Mouse (Mus musculus): Measurements from ENCODE around the gene Ikbke. TPM values are rescaled to one million over a fixed set of nuclear protein-coding genes. Genes with fewer than 3 reads are reported as not detected.

Ikbke gene
- polyA plus RNA-seq, 1 experiment from 2014 or later, result 2.9 TPM

GRCm38 (mm10) chr1:131317625-131318024 is 38.2 kb upstream of the Ikbke start:
- peaks cover 22% of the 10 kb centered on the region for H3K36me3 ChIP-seq (ENCODE audit: insufficient read depth, low read length)
- H3K4me2 ChIP-seq (replicated peaks; ENCODE audit: low read depth, low read length), result no peak overlapping the region
- no peak overlapping the region for H3K27ac ChIP-seq (ENCODE audit: low read length)
- no peaks in the 10 kb centered on the region for H3K27me3 ChIP-seq (replicated peaks; ENCODE audit: insufficient read depth, low read length)
- H3K4me3 ChIP-seq (ENCODE audit: low read depth, low read length), result no peak overlapping the region
- WGBS, result 65% methylated on average over 5 of the region's 5 CpGs
- DNase-seq (ENCODE audit: low spot score) (no peak), ATAC-seq (no peak)
- no peaks in the 10 kb centered on the region for H3K9me3 ChIP-seq (ENCODE audit: low read length)
- no peaks in the 10 kb centered on the region for H3K4me1 ChIP-seq (ENCODE audit: insufficient read depth, low read depth, low read length)
- H3K9ac ChIP-seq (replicated peaks; ENCODE audit: low read depth), result no peak overlapping the region
- TF ChIP-seq CTCF (IDR thresholded peaks at IDR 0.05) (no peak), EP300 (IDR thresholded peaks at IDR 0.05) (no peak)

- Histone ChIP-seq H3K9me3 (ENCODE audit: low read length) (no peaks in the 10 kb centered on the region), H3K4me1 (ENCODE audit: insufficient read depth, low read depth, low read length) (no peaks in the 10 kb centered on the region), H3K9ac (replicated peaks; ENCODE audit: low read depth) (no peak overlapping the region), H3K36me3 (ENCODE audit: insufficient read depth, low read length) (peaks cover 26% of the 10 kb centered on the region; the same call in 1 of the 2 replicates), H3K27me3 (replicated peaks; ENCODE audit: insufficient read depth, low read length) (no peaks in the 10 kb centered on the region), H3K4me3 (ENCODE audit: low read depth, low read length) (no peak overlapping the region), H3K4me2 (replicated peaks; ENCODE audit: low read depth, low read length) (no peak overlapping the region), H3K27ac (ENCODE audit: low read length) (no peak overlapping the region)
- DNase-seq (ENCODE audit: low spot score) (no peak), ATAC-seq (no peak)
- no peak for TF ChIP-seq EP300 (IDR thresholded peaks at IDR 0.05)
- no peak for TF ChIP-seq CTCF (IDR thresholded peaks at IDR 0.05)
- 92% methylated on average over 3 of the region's 3 CpGs for WGBS
Measured at GRCm38 (mm10) chr1:131311284-131311683, 31.9 kb upstream of the Ikbke start.

DNA sequence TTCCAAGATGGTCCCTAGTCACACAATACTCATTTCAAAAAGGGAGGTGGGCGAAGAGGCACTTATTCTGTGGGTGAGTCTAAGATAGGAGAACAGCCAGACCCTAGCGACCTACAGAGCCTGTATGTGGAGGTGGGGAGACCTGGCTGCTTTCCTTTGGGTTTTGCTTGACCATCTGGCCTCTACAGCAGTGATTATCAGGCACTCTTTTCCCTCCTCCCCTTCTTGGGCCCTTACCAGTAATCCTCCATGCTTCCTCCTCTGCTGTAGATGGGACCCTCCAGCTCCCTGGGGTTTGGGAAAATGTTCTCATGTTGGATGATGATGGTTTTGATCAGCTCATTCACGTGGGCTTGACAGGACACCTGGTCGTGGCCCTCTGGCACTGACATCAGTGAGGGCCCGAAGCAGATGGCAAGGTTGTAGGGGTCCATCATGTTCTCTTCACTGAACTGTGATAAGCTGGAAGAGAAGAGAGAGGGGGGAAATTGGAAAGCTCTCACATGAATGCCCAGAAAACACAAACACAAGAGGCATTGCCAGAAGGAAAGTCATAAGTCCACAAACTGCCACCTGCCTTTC is 30.9 kb upstream of the Ikbke start:
- DNase-seq (ENCODE audit: low spot score) (no peak), ATAC-seq (no peak)
- Histone ChIP-seq H3K27ac (ENCODE audit: low read length) (no peak overlapping the region), H3K4me1 (ENCODE audit: insufficient read depth, low read depth, low read length) (no peaks in the 10 kb centered on the region), H3K36me3 (ENCODE audit: insufficient read depth, low read length) (peaks cover 20% of the 10 kb centered on the region; the same call in 1 of the 2 replicates), H3K27me3 (replicated peaks; ENCODE audit: insufficient read depth, low read length) (no peaks in the 10 kb centered on the region), H3K9ac (replicated peaks; ENCODE audit: low read depth) (no peak overlapping the region), H3K4me3 (ENCODE audit: low read depth, low read length) (no peak overlapping the region), H3K9me3 (ENCODE audit: low read length) (no peaks in the 10 kb centered on the region), H3K4me2 (replicated peaks; ENCODE audit: low read depth, low read length) (no peak overlapping the region)
- 89% methylated on average over 5 of the region's 5 CpGs for WGBS
- TF ChIP-seq CTCF (IDR thresholded peaks at IDR 0.05) (no peak), EP300 (IDR thresholded peaks at IDR 0.05) (no peak)

DNA sequence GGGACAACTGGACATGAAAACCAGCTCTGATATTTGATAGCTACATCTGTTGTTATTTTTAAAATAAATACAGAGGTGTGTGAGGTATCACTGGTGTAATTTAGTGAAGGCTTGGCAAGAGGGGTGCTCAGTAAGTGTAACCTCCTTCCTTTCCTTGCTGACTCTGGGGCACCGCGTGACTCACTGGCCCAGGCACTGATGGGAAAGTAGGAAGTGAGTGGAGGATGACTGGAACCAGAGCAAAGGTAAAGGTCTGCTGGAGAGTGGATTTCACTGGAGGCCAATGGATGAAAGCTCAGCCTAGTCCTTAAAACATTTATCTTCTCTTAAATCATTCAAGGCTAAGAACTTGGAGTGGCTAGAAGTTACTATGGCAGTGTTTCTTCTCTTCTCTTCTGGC is 21.3 kb upstream of the Ikbke start:
- H3K27ac ChIP-seq (ENCODE audit: low read length), result no peak overlapping the region

DNA sequence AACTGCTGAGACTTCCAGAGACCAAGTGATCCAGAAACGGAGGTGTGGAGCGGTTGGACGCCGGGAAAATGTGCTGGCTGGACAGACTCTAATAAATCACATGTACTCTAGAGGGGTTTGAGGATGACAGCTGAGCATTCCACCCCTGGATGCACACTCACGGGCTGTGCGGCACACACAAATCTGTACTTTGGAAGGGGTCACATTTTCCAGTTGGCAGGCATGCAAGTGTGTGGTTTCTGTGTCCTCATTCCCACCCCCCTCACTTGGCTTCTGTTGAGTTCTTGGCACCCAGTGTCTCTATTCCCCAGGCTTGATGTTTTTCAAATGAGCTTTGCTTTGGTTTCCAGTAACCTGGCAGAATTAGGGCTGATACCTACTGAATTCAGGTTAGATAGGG is 20.4 kb upstream of the Ikbke start:
- Histone ChIP-seq H3K27me3 (replicated peaks; ENCODE audit: insufficient read depth, low read length) (no peaks in the 10 kb centered on the region), H3K27ac (ENCODE audit: low read length) (no peak overlapping the region), H3K4me2 (replicated peaks; ENCODE audit: low read depth, low read length) (no peak overlapping the region), H3K9ac (replicated peaks; ENCODE audit: low read depth) (no peak overlapping the region), H3K9me3 (ENCODE audit: low read length) (no peaks in the 10 kb centered on the region), H3K36me3 (ENCODE audit: insufficient read depth, low read length) (peaks cover 7% of the 10 kb centered on the region; the same call in 1 of the 2 replicates), H3K4me1 (ENCODE audit: insufficient read depth, low read depth, low read length) (no peaks in the 10 kb centered on the region), H3K4me3 (ENCODE audit: low read depth, low read length) (no peak overlapping the region)
- ATAC-seq (no peak), DNase-seq (ENCODE audit: low spot score) (no peak)
- 76% methylated on average over 6 of the region's 6 CpGs for WGBS
- no peak for TF ChIP-seq CTCF (IDR thresholded peaks at IDR 0.05)
- no peak for TF ChIP-seq EP300 (IDR thresholded peaks at IDR 0.05)

More for the DNA sequence above, 21.3 kb upstream of the Ikbke start:
- no peak overlapping the region for H3K4me3 ChIP-seq (ENCODE audit: low read depth, low read length)
- H3K27me3 ChIP-seq (replicated peaks; ENCODE audit: insufficient read depth, low read length), result no peaks in the 10 kb centered on the region
- no peaks in the 10 kb centered on the region for H3K9me3 ChIP-seq (ENCODE audit: low read length)
- H3K36me3 ChIP-seq (ENCODE audit: insufficient read depth, low read length), result no peaks in the 10 kb centered on the region
- H3K9ac ChIP-seq (replicated peaks; ENCODE audit: low read depth), result no peak overlapping the region
- no peak overlapping the region for H3K4me2 ChIP-seq (replicated peaks; ENCODE audit: low read depth, low read length)
- H3K4me1 ChIP-seq (ENCODE audit: insufficient read depth, low read depth, low read length), result no peaks in the 10 kb centered on the region
- 97% methylated on average over 2 of the region's 2 CpGs for WGBS
- TF ChIP-seq EP300 (IDR thresholded peaks at IDR 0.05), result no peak
- no peak for TF ChIP-seq CTCF (IDR thresholded peaks at IDR 0.05)
- no peak for DNase-seq (ENCODE audit: low spot score)
- no peak for ATAC-seq

- no peak for TF ChIP-seq CTCF (IDR thresholded peaks at IDR 0.05)
- TF ChIP-seq EP300 (IDR thresholded peaks at IDR 0.05), result no peak
- 75% methylated on average over 3 of the region's 3 CpGs for WGBS
Measured at GRCm38 (mm10) chr1:131299240-131299639, 19.8 kb upstream of the Ikbke start.

More at GRCm38 (mm10) chr1:131299240-131299639, 19.8 kb upstream of the Ikbke start:
- peaks cover 7% of the 10 kb centered on the region; the same call in 1 of the 2 replicates for H3K36me3 ChIP-seq (ENCODE audit: insufficient read depth, low read length)
- H3K4me3 ChIP-seq (ENCODE audit: low read depth, low read length), result no peak overlapping the region
- H3K27ac ChIP-seq (ENCODE audit: low read length), result no peak overlapping the region
- no peaks in the 10 kb centered on the region for H3K27me3 ChIP-seq (replicated peaks; ENCODE audit: insufficient read depth, low read length)
- ATAC-seq, result no peak
- H3K9ac ChIP-seq (replicated peaks; ENCODE audit: low read depth), result no peak overlapping the region
- DNase-seq (ENCODE audit: low spot score), result no peak
- H3K4me1 ChIP-seq (ENCODE audit: insufficient read depth, low read depth, low read length), result no peaks in the 10 kb centered on the region
- H3K9me3 ChIP-seq (ENCODE audit: low read length), result no peaks in the 10 kb centered on the region
- no peak overlapping the region for H3K4me2 ChIP-seq (replicated peaks; ENCODE audit: low read depth, low read length)
